Mouse (Mus musculus) MEL-GATA-1-ER (cell line): ENCODE results near the gene Gpsm1.
A peak's percentile ranks its signal among the peaks of the same experiment; 100 is the strongest.

Source experiments
- DNase-seq: peaks from one replicate; pipeline ENCODE4 v3.0.0-alpha.2; 2012; ENCODE audit warnings: low read depth; ENCODE audit errors: extremely low read depth

The Gpsm1 gene

DNA sequence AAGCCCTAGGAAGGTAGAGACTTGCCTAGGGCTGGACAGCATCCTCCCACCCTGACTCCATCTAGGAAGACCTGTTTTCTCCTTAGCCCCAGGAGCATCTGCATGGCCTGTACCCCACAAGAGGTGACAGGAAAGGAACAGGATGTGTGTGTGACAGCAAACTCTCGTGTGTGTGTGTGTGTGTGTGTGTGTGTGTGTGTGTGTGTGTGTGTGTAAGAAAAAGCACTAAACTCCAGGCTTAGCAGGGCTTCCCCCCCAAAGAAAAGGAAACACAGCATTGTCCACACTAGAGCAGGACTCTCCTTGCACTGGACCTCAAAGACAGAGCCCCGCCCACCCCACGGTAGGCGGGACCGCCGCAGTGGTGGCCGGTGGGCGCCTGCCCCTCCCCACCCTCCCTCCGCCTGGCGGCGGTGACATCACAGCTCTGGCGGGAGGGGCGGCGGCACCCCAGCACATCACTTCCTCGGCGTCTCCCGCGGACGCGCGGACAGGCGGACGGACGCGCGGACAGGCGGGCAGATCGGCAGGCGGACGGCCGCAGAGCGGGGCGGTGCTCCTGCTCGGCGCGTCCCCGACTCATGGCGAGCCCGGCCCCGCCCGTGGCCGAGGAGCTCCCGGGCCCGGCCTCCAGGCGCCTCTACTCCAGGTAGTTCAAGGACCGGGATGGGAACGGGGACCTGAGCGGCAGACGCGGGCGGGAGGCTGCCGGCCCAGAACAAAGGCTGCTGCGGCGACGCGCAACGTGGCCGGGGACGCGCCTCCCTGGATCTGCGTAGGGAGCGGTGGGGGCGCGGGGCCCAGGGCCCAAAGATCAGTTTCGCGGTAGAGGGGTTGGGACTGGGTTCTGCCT lies at the start of gene Gpsm1:
TSS of gene Gpsm1 (plus strand) at position 444 of the 853 bp plus-strand sequence.
- DNase-seq: no peak

DNA sequence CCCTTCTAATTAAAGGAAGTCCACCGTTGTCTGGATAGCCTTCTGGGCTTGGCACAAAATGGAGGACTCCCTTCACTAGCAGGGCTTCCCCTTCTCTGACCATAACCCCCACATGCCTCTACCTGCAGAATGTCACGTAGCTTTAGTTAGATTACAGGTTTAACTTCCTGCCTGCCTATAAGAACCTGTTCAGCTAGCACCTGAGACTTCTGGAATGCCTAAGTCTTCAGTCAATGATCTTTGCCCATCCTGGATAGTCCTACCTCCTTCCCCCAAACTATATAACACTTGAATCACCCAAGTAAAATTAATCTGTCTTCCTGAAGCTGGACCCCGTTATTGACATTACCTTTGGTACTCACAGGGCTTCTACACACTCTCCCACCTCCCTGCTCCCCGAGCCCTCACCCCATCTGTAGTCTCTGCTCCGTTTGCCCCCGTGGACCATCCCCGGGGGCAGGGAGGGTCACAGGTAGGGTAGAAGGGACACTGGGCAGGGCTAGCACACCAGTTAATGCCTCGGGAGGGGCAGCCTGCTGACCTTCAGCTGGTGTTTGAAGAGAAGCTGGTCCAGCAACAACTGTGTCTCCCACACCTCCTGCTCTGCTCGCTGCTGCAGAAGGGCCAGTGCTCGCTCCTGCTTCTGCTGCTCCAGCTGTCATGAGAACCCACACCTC lies 49.1 kb upstream of the Gpsm1 start:
- no peak for DNase-seq

DNA sequence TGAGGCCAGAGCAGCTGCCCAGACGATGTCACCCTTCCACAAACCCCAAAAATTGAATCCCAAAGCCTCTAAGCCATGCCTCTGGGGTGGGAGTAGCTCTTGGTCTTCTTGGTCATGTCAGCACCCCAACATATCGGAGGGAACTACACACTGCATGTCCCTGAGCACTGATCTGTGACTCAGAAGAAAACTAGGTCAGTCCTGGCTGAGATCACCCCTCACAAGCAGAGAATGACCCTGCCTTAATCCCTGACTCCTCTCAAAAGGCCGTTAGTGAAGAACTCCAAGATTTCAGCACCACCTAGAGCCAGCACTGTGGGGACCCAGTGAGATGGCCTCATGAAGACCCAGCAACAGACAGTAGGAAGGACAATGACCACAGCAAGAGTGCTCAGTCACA lies 47.1 kb upstream of the Gpsm1 start:
- DNase-seq: no peak

DNA sequence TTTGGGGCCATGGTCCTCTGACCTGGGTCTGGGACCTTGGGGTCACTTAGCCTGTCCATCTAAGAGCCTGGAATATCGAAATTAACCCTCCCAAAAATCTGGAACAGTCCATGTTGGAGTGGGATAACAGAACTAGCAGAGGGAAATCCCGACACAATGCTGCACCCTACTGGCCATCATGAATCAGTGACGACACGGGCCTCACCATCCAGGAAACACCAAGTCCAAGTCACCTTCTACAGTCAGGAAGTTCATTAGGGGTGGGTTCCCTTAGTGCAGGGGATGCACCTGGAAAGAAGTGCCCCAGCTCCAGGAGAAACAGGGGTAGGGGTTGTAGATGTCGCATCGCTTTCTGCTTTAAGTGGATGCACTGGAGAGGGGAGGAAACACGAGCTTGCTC lies 41.7 kb upstream of the Gpsm1 start:
- DNase-seq: peak; percentile 14

DNA sequence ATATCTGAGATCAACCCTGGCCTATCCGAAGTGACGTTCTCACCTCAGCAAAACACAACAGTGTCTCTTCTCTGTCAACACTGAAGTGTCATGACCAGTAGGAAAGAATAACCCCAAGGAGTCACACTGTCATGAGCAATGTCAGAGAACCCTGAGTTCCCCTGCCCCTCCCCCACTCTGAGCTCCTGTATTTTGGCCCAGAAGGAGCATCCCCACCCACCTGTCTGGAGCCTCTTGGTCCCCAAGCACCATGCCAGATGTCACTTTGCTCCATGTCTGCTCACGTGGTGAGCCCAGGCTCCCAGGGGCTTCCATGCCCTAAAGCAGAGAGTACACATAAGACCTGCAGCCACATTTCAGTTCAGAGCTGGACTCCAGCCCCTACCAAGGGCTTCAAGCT lies 35.6 kb upstream of the Gpsm1 start:
- no peak for DNase-seq

DNA sequence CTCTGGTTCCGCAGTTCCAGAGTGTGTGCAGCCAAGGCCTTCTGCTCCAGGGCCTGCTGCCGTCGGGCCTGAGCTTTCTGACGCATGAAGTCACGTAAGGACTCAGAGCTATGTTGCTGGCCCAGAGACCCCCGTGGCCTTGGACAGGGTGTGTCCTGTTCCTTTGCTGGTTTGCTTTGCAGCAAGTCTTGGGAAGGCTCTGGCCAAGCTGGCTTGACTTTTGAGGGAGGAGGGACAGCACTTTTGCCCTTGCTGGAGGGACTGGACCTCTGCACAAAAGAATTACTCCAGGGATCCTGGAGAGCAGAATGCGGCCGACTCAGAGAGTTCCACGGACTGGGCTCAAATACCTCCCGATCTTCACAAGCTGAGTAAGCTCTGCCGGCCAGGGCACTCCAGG lies 34.7 kb upstream of the Gpsm1 start:
- no peak for DNase-seq

DNA sequence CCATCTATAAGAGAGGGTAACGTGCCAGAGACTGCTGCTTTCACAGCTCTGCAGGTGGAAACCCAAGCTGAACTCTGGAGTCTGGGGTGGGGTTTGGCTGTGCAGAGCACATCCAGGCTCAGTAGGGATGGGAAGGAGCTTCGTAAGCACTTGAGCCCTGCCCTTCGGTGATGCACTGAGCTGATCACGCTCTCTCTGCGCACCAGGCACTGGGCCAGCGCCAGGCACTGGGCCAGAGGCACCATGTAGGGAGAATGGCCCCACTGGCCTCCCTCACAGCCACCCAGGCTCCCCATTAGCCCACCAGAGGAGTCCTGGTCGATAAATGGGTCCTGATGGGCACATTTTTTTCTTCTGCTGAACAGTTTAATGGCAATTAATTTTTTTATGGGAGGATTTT lies 29.5 kb upstream of the Gpsm1 start:
- DNase-seq: no peak

DNA sequence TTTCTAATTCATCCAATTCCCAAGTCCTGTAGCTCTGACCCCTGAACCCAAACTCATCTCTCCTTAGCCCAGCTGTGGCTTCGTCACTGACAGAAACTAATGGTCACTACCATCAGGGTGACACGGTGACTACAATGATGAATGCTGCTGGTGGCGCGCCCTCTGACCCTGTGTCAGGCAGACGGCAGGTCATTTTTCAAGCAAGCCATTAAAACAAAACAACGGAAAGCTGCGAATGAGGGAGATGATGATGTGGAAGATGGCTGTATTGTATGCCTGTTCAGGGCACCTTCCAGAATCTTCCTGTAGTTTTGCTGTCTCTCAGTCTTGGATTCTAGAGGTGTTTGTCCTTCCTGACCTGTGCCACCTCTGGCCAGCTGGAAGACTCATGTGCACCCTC lies 28.9 kb upstream of the Gpsm1 start:
- no peak for DNase-seq

DNA sequence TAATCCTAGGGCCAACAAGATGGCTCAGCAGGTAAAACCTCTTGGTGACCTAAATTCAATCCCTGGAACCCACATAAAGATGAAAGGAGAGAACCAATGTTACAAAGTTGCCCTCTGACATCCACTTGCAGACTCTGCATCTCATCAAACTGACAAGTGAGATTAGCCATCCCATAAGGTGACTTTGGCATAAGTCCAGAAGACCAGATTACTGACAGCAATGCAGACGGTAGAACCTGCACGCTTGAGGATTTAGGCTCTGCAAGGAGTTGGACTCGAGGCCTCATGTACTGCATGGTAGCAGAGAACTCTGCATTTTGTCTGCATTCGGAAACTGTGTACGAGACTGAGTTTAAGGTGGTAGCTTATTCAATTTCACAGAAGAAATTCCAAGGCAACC lies 25.2 kb upstream of the Gpsm1 start:
- no peak for DNase-seq

DNA sequence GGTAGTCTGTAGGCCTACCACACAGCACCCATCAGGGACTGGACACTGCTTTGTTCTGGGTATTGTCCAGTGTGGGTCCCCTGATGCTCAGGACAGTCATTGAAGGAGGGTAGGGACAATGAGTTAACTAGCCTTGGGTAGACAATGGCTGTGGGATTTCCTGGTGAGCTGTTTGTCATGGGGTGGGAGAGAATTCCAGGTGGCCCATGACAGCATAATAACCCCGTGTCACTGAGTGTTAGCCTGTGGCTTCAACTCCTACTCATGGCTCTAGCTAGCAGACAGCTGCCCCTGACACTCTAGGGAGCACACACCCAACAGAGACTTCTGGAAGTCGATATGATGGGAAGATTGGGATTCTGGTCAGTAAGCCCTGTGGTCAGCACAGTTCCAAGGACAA lies 20.9 kb upstream of the Gpsm1 start, which contains the start of gene Ccdc187:
TSS of gene Ccdc187 (minus strand) at position 101 of the 400 bp plus-strand sequence.
- DNase-seq: no peak

DNA sequence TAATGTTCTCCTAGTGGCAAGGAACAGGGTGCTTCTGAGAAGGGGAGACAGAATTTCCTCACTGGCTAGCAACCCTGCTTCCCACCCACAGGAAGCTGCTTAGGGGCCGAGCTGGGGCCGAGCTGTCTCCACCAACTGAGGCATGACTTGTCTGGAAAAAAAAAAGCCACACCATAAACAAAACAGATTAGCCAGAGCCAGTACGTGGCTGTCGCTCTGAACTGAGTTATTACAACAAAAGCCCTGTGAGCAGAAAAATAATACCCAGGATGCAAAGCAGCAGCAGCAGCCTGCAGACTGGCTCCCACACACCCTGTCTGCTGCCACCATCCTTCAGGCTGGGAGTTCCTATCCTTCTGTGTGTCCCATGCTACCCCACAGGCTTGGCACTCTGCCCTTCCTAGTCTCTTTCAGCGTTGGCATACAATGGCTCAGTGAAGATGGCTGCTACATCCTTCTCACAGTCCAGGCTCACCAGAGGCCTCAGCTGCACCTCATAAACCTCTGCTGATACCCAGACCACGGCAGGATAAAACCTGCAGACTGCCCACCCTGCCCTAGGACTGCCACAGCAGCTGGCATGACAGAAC lies 18.6 kb upstream of the Gpsm1 start:
- DNase-seq: no peak

DNA sequence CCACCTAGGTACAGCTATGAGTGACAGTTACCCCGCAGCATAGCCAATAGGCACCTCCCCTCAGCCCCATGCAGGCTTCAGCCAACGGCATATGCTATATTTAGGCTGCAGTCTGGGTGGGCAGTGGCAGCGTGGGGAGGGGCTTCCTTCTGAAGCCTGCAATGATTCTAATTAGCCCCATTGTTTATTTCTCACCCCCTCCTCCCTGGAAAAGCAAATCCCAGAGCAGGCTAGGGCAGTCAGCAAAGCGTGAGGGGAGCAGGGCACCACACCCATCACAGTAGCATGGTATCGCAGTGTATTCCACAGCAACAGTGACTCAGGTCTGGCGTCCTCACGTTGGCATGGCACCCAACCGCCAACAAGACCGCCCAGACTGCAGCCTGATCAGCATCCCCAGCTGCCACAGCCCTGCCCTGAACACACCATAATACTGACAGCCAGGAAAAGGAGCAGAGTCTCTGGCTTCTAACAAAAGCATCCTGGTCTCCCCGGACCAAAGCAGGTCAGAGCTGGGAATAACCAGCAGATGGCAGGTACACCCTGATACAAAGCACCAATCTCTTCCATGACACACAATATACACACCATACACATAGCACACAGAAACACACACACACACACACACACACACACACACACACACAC lies 17.0 kb upstream of the Gpsm1 start:
- DNase-seq: no peak

DNA sequence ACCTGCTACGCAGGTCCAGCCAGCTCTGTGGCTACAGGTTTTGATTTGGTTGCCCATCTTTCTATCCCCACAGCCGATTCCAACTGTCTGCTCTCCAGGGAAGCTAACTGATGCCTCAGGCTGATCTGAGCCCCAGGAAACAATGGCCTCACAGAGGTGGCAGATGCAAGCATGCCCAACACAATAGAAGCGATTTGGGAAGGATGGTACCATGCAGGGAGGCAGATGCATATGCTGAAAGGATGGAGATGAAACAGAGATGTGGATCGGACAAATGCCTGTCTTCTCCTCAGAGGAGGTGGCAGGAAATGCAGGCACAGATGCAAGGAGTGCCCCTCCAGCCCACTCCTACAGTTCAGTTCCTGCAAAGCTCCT lies 16.5 kb upstream of the Gpsm1 start:
- DNase-seq: no peak

DNA sequence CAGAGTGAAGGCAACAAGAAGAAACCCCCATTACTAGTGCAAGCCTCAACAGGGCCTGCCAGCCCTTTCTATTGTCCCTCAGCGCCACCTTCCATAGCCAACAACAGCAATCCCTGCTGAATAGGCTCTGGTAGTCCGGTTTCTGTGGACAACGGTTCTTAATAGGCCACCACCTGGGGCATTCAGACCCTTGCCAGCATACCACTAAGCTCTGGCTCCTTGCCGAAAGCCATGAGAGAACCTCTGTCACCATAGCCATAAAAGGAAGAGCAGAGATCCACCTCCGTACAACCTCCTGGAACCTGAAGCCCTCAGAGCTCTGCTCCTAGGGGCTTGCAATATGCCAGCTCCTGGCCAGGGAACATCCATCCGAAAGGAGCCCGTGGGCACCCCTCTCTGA lies 16.0 kb upstream of the Gpsm1 start:
- DNase-seq: no peak

DNA sequence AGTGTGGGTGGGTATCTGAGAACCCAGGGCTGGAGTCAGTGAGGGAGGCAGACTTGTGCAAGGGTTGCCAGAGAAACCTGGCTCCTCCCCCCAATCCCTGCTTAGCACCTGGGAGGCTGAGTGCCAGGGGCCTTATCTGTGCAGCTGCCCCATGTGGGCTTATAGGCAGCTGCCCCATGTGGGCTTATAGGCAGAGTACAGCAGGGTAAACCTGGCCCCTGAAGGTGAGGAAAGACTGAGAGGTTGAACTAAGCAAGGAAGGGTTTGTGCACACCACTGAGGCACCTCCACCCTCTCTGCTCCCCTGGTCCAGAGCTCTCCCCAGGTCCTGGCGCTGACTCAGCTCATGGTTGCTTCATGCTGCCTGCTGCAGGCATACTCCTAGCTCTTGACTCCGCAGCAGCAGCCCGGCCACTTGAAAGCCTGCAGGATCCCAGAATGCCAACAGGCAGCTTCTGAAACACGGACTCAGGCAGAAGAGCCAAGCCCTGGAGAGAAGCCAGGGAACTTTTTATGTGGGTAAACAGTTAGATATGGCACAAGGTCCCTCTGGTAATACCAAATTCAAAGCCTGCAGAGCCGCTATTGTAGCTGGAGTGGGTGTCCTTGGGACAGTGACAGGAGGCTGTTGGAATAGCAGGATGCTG lies 15.0 kb upstream of the Gpsm1 start:
- DNase-seq: no peak

DNA sequence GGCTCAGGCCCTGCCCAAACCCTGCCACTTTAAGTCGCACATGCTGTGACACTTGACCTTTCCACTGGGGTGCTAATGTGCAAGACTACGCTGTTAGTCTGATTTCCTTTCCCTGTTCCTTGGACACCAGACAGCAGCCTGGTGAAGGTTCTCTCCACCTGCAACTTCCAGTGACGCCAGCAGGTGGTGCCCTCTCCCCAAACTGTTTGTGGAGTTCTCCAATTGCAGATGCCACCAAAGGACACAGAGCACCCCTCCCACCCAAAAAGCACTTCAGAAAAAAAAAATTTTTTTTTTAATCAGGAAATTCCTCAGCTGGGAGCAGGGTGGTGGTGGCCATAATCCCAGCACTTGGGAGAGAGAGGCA lies 14.5 kb upstream of the Gpsm1 start:
- no peak for DNase-seq

DNA sequence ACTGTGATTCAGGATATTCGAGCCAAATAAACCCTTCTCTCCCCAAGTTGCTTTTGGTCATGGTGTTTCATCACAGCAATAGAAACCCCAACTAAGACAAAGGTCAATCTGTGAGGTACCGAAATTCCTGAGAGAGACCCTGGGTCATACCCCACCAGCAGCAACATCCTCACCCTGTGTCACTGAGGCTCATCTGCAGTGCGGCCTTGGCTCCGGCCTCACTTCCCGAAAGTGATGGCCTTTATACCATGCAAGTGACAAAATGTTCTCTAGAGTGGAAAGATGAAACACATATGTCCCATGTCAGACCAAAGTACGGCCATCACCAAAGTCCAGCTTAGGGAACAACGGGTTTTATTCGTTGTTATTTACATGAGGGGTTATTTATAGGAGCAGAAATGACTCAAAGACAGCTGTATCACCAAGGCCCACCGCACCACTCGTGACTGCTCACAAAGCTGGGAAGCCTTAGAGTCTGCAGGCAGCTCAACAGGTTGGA lies 13.3 kb upstream of the Gpsm1 start:
- no peak for DNase-seq

DNA sequence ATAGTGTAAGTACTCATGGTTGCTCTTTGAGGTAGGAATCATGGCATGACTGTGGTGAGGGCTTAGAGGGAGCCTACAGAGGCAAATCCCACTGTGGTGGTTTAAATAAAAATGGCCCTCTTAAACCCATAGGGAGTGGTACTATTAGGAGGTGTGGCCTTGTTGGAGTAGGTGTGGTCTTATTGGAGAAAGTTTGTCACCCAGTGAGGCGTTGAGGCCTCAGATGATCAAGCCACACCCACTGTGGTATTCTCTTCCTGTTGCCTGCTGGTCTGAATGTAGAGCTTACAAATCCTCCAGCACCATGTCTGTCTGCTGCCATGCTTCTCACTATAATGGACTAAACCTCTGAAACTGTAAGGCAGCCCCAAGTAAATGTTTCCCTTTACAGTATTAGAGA lies 10.6 kb upstream of the Gpsm1 start:
- DNase-seq: no peak

DNA sequence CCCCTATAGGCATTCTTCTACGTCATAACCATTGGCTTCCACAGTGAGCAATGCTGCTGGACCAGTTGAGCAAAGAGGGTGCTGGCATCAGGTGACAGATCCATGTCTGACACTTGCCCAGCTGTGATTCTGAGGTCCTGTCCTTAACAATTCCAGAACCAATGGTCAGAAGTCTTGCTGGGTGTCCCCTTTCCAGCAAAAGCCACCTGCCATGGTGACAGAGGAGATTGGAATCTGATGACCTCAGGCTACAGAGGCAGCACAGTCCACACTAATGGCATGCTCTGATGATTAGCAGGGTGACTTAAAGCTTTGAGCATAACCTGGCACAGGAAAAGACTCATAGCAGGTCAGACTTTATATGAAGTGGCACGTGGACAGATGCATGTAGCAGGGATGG lies 9.8 kb upstream of the Gpsm1 start:
- no peak for DNase-seq

DNA sequence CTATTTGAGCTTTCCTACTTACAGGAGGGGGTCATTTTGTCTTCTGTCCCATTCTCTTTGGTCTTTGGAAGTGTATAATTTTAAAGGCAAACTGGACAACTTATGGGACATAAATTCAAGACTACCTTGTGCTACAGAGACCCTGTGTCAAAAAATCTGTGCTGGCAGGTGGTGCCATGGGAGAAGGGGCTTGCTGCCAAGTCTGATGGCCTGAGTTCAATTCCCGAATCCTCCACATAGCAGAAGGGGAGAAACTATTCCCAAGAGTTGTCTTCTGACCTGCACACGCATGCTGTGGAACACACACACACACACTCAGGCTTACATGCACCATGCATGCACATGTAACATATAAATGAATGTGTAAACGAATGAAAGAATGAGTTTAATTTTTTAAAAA lies 8.6 kb upstream of the Gpsm1 start:
- no peak for DNase-seq

DNA sequence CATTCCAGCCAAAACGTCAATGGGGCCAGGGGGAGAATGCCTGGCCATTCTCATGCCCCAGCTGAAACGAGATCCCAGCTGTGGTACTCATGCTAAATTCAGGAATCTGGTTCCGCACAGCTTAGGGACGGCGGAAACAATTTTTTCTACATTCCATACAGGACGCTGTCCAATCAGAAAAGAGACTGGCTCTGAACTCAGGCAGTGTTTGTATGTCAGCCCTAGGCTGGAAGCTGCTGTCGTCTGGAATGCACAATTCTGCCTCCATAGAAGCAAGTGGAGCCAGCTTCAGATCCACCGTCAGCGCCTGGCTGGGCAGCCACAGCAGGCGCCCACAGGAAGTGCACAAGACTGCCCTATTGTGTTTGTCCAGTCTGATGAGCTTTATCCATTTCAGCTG lies 5.6 kb upstream of the Gpsm1 start:
- no peak for DNase-seq

DNA sequence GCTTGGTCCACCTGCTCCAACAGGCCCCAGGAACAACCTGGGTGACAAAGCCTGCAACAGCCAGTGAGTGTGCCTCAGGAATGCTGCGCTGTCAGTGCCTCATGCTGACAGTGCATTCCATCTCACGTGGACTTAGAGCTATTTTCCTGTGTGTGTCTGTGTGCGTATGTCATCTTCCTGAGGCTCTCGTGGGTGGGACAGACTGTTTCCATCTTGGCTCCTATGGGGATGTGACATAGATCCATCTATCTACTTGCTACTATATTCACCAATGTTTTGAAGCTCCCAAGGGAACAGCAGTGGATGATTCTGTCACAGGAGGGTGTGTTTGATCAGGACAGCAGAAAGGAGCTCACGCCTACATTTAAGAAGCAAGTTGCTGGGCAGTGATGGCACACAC lies 3.4 kb upstream of the Gpsm1 start:
- DNase-seq: no peak
